Mouse (Mus musculus) CD4-positive naive resting alpha-beta T cell, adult 57 days (primary cell): ENCODE measurements around the gene Exoc8. TPM values are rescaled to one million over a fixed set of nuclear protein-coding genes. Genes with fewer than 3 reads are reported as not detected.

Experiments used
- total RNA-seq: library from RNA; stranded (reverse); gene quantifications from one replicate; pipeline ENCODE4 v1.2.4, GENCODE M21; 2023

The Exoc8 gene
- total RNA-seq, result 13.9 TPM

DNA sequence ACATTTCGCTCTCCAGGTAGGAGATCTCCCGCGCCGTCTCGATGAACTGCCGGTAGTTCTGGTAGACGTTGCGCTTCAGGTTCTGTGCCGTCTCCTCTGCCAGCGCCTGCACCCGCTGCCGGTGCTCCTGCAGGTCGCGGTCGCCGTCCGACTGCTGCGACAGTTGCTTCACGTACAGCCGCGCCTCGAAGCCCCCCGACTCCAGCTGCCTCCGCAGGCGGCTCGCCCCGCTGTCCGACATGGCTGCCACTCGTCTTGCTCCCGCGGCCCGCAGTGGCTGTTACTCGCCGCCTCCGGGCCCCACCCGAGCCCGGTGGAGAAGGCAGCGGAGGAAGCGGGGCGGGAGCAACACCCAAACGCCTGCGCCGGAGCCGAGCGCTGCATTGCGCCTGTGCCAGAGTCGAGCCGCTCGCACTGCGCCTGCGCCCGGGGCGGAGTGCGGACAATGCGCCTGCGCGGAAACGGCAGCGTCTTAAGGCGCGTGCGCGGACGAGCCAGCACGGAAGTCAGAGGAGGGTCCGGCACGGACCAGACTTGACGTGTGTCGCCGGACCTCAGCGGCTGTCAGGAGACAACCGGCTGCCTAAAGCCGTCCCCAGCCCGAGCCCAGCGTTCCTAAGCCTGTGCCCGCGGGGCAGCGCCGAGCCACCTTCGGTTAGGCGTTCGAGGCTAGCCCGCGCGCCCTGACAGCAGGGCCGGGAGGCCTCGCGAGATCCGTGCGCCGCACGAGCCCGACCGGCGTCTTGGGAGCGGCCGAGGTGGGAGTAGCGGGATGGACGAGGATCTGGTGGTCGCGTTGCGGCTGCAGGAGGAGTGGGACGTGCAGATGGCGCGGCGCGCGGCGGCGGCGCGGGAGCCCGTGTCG is at the start of gene Exoc8, which contains the start of gene Sprtn:
TSS of gene Exoc8 (minus strand) at position 320 of the 865 bp plus-strand sequence.
TSS of gene Sprtn (plus strand) at position 501 of the 865 bp plus-strand sequence.

DNA sequence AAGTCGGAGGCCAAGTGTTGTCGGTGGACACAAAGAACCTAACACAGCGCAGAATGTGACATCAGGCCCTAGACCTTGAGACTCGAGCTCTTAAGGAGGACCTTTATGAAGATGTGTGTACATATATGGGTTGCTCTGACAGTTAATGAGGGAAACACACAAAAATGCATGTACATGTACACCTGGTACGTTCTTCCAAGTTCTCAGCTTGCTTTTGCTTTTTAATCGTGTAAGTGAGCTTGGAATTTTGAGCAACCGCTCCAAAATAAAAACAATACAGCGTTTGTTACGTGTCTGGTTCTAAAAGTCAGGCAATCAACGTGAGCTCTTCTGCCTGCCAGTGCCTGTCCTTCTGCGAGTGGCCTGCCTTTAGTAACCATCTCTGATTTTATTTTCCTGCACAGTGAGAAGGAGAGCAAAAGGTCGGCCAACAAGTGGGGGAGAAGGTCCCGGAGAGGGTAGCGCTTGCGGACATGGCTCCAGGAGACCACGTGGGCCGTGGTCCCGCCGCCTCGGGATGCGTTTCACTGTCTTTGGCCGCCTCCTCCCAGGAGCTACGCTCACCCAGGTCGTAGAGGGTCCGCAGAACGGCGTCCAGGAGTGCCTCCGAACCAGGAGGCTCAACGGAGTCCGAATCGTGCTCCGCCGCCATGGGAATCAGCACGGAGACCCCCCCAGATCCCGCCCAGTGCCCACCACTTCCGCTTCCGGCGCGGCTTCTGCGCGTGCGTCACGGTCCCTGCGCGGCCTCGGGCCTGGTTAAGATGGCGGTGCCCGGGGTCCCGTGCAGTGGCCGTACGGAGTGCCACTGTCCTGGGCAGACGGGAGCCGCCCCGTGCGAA is 35.0 kb downstream of the Exoc8 start, which contains the start of the genes Gnpat and 2810004N23Rik:
TSS of gene Gnpat (plus strand) at position 713 of the 842 bp plus-strand sequence.
TSS of gene 2810004N23Rik (minus strand) at position 800 of the 842 bp plus-strand sequence.

Other genes with a start within 250 kb of the Exoc8 start
- gene 2310022B05Rik, start 234.3 kb downstream of the Exoc8 start, total RNA-seq, result 8.4 TPM
- gene Ttc13, start 175.7 kb downstream of the Exoc8 start, total RNA-seq, result 237 TPM
- gene Arv1, start 175.6 kb downstream of the Exoc8 start, total RNA-seq, result 36.2 TPM
- gene Fam89a, start 145.9 kb downstream of the Exoc8 start, total RNA-seq, result 0.59 TPM
- gene Trim67, start 104.6 kb downstream of the Exoc8 start, total RNA-seq, result not detected
- 61.8 TPM for gene Gnpat, start 34.7 kb downstream of the Exoc8 start, total RNA-seq
- 24.6 TPM for gene 2810004N23Rik, start 34.6 kb downstream of the Exoc8 start, total RNA-seq
- gene Sprtn, start 181 bp upstream of the Exoc8 start, total RNA-seq, result 35.0 TPM
- gene Egln1, start 51.6 kb upstream of the Exoc8 start, total RNA-seq, result 37.8 TPM
- 52.7 TPM for gene Tsnax, start 115.3 kb upstream of the Exoc8 start, total RNA-seq
- gene Disc1, start 156.5 kb upstream of the Exoc8 start, total RNA-seq, result 2.0 TPM